Mouse (Mus musculus) adrenal gland, postnatal 4 days (tissue): ENCODE measurements around the gene Anapc7. TPM values are rescaled to one million over a fixed set of nuclear protein-coding genes. Genes with fewer than 3 reads are reported as not detected.

Experiments used
- DNase-seq, 2 experiments: peaks; one replicate each; pipeline ENCODE4 v3.0.0; 2021 to 2022; ENCODE audit warnings: low spot score in 2 of 2, mixed read lengths in 2 of 2
- total RNA-seq, 2 experiments: library from RNA; stranded (reverse); gene quantifications; 2 replicates each; pipeline ENCODE4 v1.2.3; 2021

Gene Anapc7
- total RNA-seq, 2 experiments from 2014 or later = 54.5 to 60.0 TPM

DNA sequence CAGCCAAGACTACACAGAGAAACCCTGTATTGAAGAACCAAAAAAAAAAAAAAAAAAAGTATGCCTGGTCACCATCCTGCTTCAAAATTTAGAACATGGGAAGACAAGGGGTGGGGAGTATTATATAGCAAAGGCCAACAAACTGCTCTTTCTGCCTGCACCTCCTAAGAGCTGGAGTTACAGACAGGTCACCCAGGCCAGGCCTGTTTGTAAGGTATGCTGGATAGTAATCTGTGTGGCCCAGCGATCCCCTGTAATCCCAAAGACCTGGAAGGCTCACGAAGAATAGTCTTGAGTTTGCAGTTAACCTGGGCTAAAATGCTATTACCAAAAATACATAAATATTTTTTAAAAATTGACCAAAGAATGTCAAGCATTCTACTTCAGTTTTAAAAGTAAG is 68.7 kb downstream of the Anapc7 start:
- no peak for DNase-seq

DNA sequence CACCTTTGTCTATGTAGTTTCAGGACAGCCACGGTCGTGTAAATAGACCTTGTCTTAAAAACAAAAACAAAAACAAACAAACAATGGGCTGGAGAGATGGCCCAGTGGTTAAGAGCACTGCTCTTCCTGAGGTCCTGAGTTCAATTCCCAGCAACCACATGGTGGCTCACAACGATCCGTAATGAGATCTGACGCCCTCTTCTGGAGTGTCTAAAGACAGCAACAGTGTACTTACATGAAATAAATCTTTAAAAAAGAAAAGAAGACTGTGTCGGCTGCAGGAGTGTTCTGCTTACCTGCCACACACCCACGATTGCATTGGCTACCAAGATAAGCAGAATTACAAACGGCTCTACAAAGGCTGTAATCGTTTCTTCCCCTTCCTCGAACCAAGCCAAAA is 69.9 kb downstream of the Anapc7 start:
- DNase-seq = no peak

DNA sequence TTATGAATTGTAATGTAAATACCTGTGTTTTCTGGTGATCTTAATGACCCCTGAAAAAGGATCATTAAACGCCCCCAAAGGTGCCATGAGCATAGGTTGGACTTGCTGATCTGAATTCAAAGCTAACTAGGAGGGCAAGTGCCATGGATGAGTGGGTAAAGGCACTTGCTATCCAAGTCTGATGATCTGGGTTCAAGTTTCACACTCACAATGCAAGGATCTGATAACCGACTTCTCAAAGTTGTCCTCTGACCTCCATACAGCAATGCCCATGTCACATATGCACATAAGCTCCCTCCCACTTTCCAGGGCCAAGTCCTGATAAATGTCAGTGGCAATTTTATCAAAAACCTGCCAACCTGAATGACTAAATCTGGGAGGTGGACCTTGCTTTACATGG is 71.5 kb downstream of the Anapc7 start:
- DNase-seq = no peak

DNA sequence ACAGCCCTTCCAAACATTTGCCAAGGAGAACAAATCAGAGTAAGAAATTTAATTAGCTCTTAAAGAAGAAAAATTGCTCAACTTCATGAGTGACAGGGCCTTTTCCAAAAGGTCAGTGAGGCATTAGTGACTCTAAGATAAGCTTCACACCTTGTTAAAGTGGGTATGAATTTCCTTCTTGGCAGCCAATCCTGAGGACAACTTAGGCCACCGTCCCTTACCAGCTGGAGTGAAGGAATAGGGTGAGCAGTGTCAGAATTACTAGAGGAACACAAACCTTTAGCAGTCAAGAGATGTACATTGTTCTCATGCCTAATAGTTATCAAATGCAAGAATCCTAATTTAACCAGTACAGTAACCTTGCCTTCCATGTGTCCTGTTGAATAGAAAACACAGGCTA is 73.0 kb downstream of the Anapc7 start:
- no peak for DNase-seq

Other genes with a start within 250 kb of the Anapc7 start
- gene Hvcn1, start 214.9 kb upstream of the Anapc7 start, total RNA-seq = 1 to 10 TPM; 4.1 to 5.8 TPM
- 10 to 100 TPM; 23.4 to 24.3 TPM for gene Tctn1, start 157.2 kb upstream of the Anapc7 start, total RNA-seq
- gene Pptc7, start 137.3 kb upstream of the Anapc7 start, total RNA-seq = 10 to 100 TPM; 33.1 to 36.7 TPM
- 1 to 10 TPM; 4.9 to 5.4 TPM for gene Rad9b, start 67.5 kb upstream of the Anapc7 start, total RNA-seq
- gene Vps29, start 67.3 kb upstream of the Anapc7 start, total RNA-seq = 100 to 1,000 TPM; 127 to 134 TPM
- gene Gpn3, start 49.8 kb upstream of the Anapc7 start, total RNA-seq = 10 to 100 TPM; 34.9 to 41.1 TPM
- 10 to 100 TPM; 43.4 to 45.3 TPM for gene Fam216a, start 49.3 kb upstream of the Anapc7 start, total RNA-seq
- gene Arpc3, start 29.8 kb upstream of the Anapc7 start, total RNA-seq = 100 to 1,000 TPM; 164 to 180 TPM
- 100 to 1,000 TPM; 190 to 196 TPM for gene Atp2a2, start 80.5 kb downstream of the Anapc7 start, total RNA-seq
- gene Ift81, start 192.8 kb downstream of the Anapc7 start, total RNA-seq = 10 to 100 TPM; 20.2 to 24.3 TPM
- gene P2rx7, start 222.2 kb downstream of the Anapc7 start, total RNA-seq = 1 to 10 TPM; 4.0 to 4.6 TPM